Mouse (Mus musculus) heart, embryonic 11.5 days (tissue): ENCODE data around the gene Sipa1l3. TPM values are rescaled to one million over a fixed set of nuclear protein-coding genes. Genes with fewer than 3 reads are reported as not detected.
A peak's percentile ranks its signal among the peaks of the same experiment; 100 is the strongest.

Experiments
- ATAC-seq: fragments of 200-750 bp; cut with Nextera tagmentation; replicated peaks from 2 replicates; pipeline ENCODE4 v1.8.0; 2017; ENCODE audit warnings: moderate library complexity; ENCODE audit not compliant: insufficient number of reproducible peaks, low FRiP score, low TSS enrichment
- H3K27ac ChIP-seq: fragments of 300-500 bp; sonication (generic); 2 replicates; pipeline ENCODE4 v1.5.1; 2014; ENCODE audit warnings: mild to moderate bottlenecking, low read depth, low read length
- H3K27me3 ChIP-seq: fragments of 300-500 bp; sonication (generic); 2 replicates; pipeline ENCODE4 v1.6.1; 2014; ENCODE audit warnings: mild to moderate bottlenecking, low read length, mixed read lengths; ENCODE audit not compliant: control insufficient read depth, insufficient read depth
- H3K36me3 ChIP-seq: fragments of 300-500 bp; sonication (generic); 2 replicates; pipeline ENCODE4 v1.6.1; 2014; ENCODE audit warnings: mild to moderate bottlenecking, low read length, moderate library complexity, mixed read lengths; ENCODE audit not compliant: control insufficient read depth, insufficient read depth
- H3K4me1 ChIP-seq: fragments of 300-500 bp; sonication (generic); 2 replicates; pipeline ENCODE4 v1.6.1; 2014; ENCODE audit warnings: low read length; ENCODE audit not compliant: control insufficient read depth, insufficient read depth
- H3K4me2 ChIP-seq: fragments of 300-500 bp; sonication (generic); 2 replicates; pipeline ENCODE4 v1.6.1; 2014; ENCODE audit warnings: mild to moderate bottlenecking, moderate library complexity
- H3K4me3 ChIP-seq: fragments of 300-500 bp; sonication (generic); 2 replicates; pipeline ENCODE4 v1.5.1; 2014; ENCODE audit warnings: low read depth, low read length
- H3K9ac ChIP-seq: fragments of 300-500 bp; sonication (generic); 2 replicates; pipeline ENCODE4 v1.6.1; 2014; ENCODE audit warnings: mild to moderate bottlenecking, low read depth, low read length, moderate library complexity
- H3K9me3 ChIP-seq: fragments of 300-500 bp; sonication (generic); replicated peaks from 2 replicates; pipeline ENCODE4 v1.6.1; 2016; ENCODE audit warnings: low read length; ENCODE audit not compliant: control insufficient read depth
- WGBS: fragments of 180-500 bp; shearing (Covaris S2); extraction: QIAGEN DNeasy Blood & Tissue Kit; methylation state at CpG from one replicate; pipeline ENCODE4 v1.1.7; 2014; ENCODE audit not compliant: insufficient replicate concordance; 5-methylcytosine and 5-hydroxymethylcytosine counted together
- polyA plus RNA-seq: library from polyadenylated mRNA; unstranded; fragments of >200 nt; fragmentation: Nextera tagmentation; extraction: Ambion mirVana; gene quantifications from 2 replicates; pipeline ENCODE4 v1.2.1, GENCODE M21; 2014

Gene Sipa1l3
- polyA plus RNA-seq, 1 experiment from 2014 or later, result 4.8 TPM

GRCm38 (mm10) chr7:29462820-29463219, 55.6 kb downstream of the Sipa1l3 start:
- Histone ChIP-seq H3K27me3 (peaks cover 89% of the 10 kb centered on the region), H3K9ac (no peak overlapping the region), H3K4me3 (no peak overlapping the region), H3K9me3 (no peaks in the 10 kb centered on the region), H3K4me2 (no peak overlapping the region), H3K4me1 (peaks cover 6% of the 10 kb centered on the region; the same call in 1 of the 2 replicates), H3K36me3 (no peaks in the 10 kb centered on the region), H3K27ac (no peak overlapping the region)
- WGBS, result 80% methylated on average over 3 of the region's 3 CpGs
- ATAC-seq, result no peak

GRCm38 (mm10) chr7:29462178-29462577, 56.3 kb downstream of the Sipa1l3 start:
- Histone ChIP-seq H3K4me1 (peaks cover 6% of the 10 kb centered on the region; the same call in 1 of the 2 replicates), H3K4me2 (no peak overlapping the region), H3K4me3 (no peak overlapping the region), H3K36me3 (no peaks in the 10 kb centered on the region), H3K27ac (no peak overlapping the region), H3K9ac (no peak overlapping the region), H3K9me3 (no peaks in the 10 kb centered on the region), H3K27me3 (peaks cover 91% of the 10 kb centered on the region)
- 85% methylated on average over 5 of the region's 5 CpGs for WGBS
- no peak for ATAC-seq

GRCm38 (mm10) chr7:29461557-29461956, 56.9 kb downstream of the Sipa1l3 start:
- Histone ChIP-seq H3K9ac (no peak overlapping the region), H3K36me3 (no peaks in the 10 kb centered on the region), H3K9me3 (no peaks in the 10 kb centered on the region), H3K4me1 (peaks cover 6% of the 10 kb centered on the region; the same call in 1 of the 2 replicates), H3K4me2 (no peak overlapping the region), H3K27me3 (peaks cover 90% of the 10 kb centered on the region), H3K27ac (no peak overlapping the region), H3K4me3 (no peak overlapping the region)
- WGBS, result 41% methylated on average over 10 of the region's 10 CpGs
- peak; percentile 53; the same call in 1 of the 2 replicates for ATAC-seq

- Histone ChIP-seq H3K9me3 (peaks cover 2% of the 10 kb centered on the region; the same call in 1 of the 2 replicates), H3K36me3 (no peaks in the 10 kb centered on the region), H3K27ac (no peak overlapping the region), H3K4me3 (no peak overlapping the region), H3K4me2 (no peak overlapping the region), H3K9ac (no peak overlapping the region), H3K27me3 (peaks cover 88% of the 10 kb centered on the region), H3K4me1 (peaks cover 6% of the 10 kb centered on the region; the same call in 1 of the 2 replicates)
- 80% methylated on average over 14 of the region's 14 CpGs for WGBS
- no peak for ATAC-seq
These were observed 59.3 kb downstream of the Sipa1l3 start for GRCm38 (mm10) chr7:29458889-29459740.

- WGBS, result 55% methylated on average over 6 of the region's 6 CpGs
- H3K9ac ChIP-seq, result no peak overlapping the region
- no peaks in the 10 kb centered on the region for H3K36me3 ChIP-seq
- H3K27ac ChIP-seq, result no peak overlapping the region
- no peak overlapping the region for H3K4me3 ChIP-seq
- H3K4me1 ChIP-seq, result peaks cover 10% of the 10 kb centered on the region; the same call in 1 of the 2 replicates
- ATAC-seq, result no peak
- no peak overlapping the region for H3K4me2 ChIP-seq
- H3K9me3 ChIP-seq, result peaks cover 2% of the 10 kb centered on the region; the same call in 1 of the 2 replicates
- H3K27me3 ChIP-seq, result peaks cover 88% of the 10 kb centered on the region
These were observed 60.7 kb downstream of the Sipa1l3 start for GRCm38 (mm10) chr7:29457772-29458171.

- peaks cover 10% of the 10 kb centered on the region; the same call in 1 of the 2 replicates for H3K4me1 ChIP-seq
- no peak overlapping the region for H3K4me2 ChIP-seq
- H3K9me3 ChIP-seq, result peaks cover 2% of the 10 kb centered on the region; the same call in 1 of the 2 replicates
- 84% methylated on average over 9 of the region's 9 CpGs for WGBS
- no peak overlapping the region for H3K27ac ChIP-seq
- ATAC-seq, result no peak
- peaks cover 90% of the 10 kb centered on the region for H3K27me3 ChIP-seq
- no peaks in the 10 kb centered on the region for H3K36me3 ChIP-seq
- no peak overlapping the region for H3K4me3 ChIP-seq
- H3K9ac ChIP-seq, result no peak overlapping the region
These were observed 61.7 kb downstream of the Sipa1l3 start for GRCm38 (mm10) chr7:29456716-29457115.

GRCm38 (mm10) chr7:29455591-29455990, 62.9 kb downstream of the Sipa1l3 start:
- H3K9me3 ChIP-seq, result peaks cover 2% of the 10 kb centered on the region; the same call in 1 of the 2 replicates
- no peak overlapping the region for H3K4me2 ChIP-seq
- no peak overlapping the region for H3K9ac ChIP-seq
- peaks cover 96% of the 10 kb centered on the region for H3K27me3 ChIP-seq
- 0 out of 2 replicates have a peak, but pooled peaks cover 4% of the 10 kb centered on the region for H3K4me1 ChIP-seq
- no peak overlapping the region for H3K4me3 ChIP-seq
- no peak for ATAC-seq
- H3K27ac ChIP-seq, result no peak overlapping the region
- WGBS, result 63% methylated on average over 6 of the region's 6 CpGs
- H3K36me3 ChIP-seq, result no peaks in the 10 kb centered on the region

- Histone ChIP-seq H3K4me2 (no peak overlapping the region), H3K4me3 (no peak overlapping the region), H3K9ac (no peak overlapping the region), H3K27me3 (peaks cover 96% of the 10 kb centered on the region), H3K36me3 (no peaks in the 10 kb centered on the region), H3K9me3 (peaks cover 2% of the 10 kb centered on the region; the same call in 1 of the 2 replicates), H3K4me1 (0 out of 2 replicates have a peak, but pooled peaks cover 4% of the 10 kb centered on the region), H3K27ac (no peak overlapping the region)
- 61% methylated on average over 7 of the region's 7 CpGs for WGBS
- ATAC-seq, result no peak
These were observed 63.5 kb downstream of the Sipa1l3 start for GRCm38 (mm10) chr7:29454965-29455364.
